Mouse (Mus musculus) myocyte (in vitro differentiated cells): ENCODE data around the gene Kdm1b.

Source experiments
- CEBPB ChIP-seq: IDR thresholded peaks from 2 replicates; pipeline ENCODE4 v1.6.1; 2011; ENCODE audit warnings: mild to moderate bottlenecking, moderate library complexity; ENCODE audit not compliant: poor library complexity, insufficient read depth, severe bottlenecking
- E2F4 ChIP-seq: IDR thresholded peaks from one replicate; pipeline ENCODE4 v1.6.1; 2011; ENCODE audit warnings: mild to moderate bottlenecking, control low read depth, moderate library complexity; ENCODE audit not compliant: insufficient read depth
- MAX ChIP-seq: IDR thresholded peaks from one replicate; pipeline ENCODE4 v1.6.1; 2011; ENCODE audit warnings: low read depth, mild to moderate bottlenecking, control low read depth
- MYOD1 ChIP-seq, 3 experiments: IDR thresholded peaks; one replicate each; pipeline ENCODE4 v1.6.1; 2011; ENCODE audit warnings: control low read depth in 2 of 3, low read depth in 2 of 3, mild to moderate bottlenecking in 2 of 3, moderate library complexity in 1 of 3; ENCODE audit not compliant: insufficient read length in 2 of 3, control insufficient read depth in 1 of 3
- MYOG ChIP-seq, 3 experiments: IDR thresholded peaks; one replicate each; pipeline ENCODE4 v1.6.1; 2011; ENCODE audit warnings: control low read depth in 2 of 3, low read depth in 2 of 3, mild to moderate bottlenecking in 2 of 3; ENCODE audit not compliant: insufficient read length in 2 of 3, control insufficient read depth in 1 of 3, insufficient read depth in 1 of 3
- POLR2A ChIP-seq: IDR thresholded peaks from one replicate; pipeline ENCODE4 v1.6.1; 2011; ENCODE audit warnings: low read depth, mild to moderate bottlenecking, control low read depth, moderate library complexity; ENCODE audit not compliant: insufficient read length
- POLR2AphosphoS2 ChIP-seq: IDR thresholded peaks from one replicate; pipeline ENCODE4 v1.6.1; 2011; ENCODE audit warnings: low read depth, control low read depth; ENCODE audit not compliant: insufficient read length
- REST ChIP-seq: IDR thresholded peaks from one replicate; pipeline ENCODE4 v1.6.1; 2011; ENCODE audit warnings: mild to moderate bottlenecking, control low read depth, moderate library complexity; ENCODE audit not compliant: insufficient read depth, insufficient read length
- SRF ChIP-seq: IDR thresholded peaks from one replicate; pipeline ENCODE4 v1.6.1; 2011; ENCODE audit warnings: low read depth; ENCODE audit not compliant: control insufficient read depth, insufficient read length
- TCF12 ChIP-seq: IDR thresholded peaks from one replicate; pipeline ENCODE4 v1.6.1; 2011; ENCODE audit warnings: mild to moderate bottlenecking, control low read depth; ENCODE audit not compliant: poor library complexity, insufficient read depth, severe bottlenecking
- TCF3 ChIP-seq: IDR thresholded peaks from one replicate; pipeline ENCODE4 v1.6.1; 2011; ENCODE audit warnings: low read depth, control low read depth; ENCODE audit not compliant: insufficient read length
- USF1 ChIP-seq: IDR thresholded peaks from one replicate; pipeline ENCODE4 v1.6.1; 2011; ENCODE audit warnings: low read depth, mild to moderate bottlenecking, control low read depth, moderate library complexity

DNA sequence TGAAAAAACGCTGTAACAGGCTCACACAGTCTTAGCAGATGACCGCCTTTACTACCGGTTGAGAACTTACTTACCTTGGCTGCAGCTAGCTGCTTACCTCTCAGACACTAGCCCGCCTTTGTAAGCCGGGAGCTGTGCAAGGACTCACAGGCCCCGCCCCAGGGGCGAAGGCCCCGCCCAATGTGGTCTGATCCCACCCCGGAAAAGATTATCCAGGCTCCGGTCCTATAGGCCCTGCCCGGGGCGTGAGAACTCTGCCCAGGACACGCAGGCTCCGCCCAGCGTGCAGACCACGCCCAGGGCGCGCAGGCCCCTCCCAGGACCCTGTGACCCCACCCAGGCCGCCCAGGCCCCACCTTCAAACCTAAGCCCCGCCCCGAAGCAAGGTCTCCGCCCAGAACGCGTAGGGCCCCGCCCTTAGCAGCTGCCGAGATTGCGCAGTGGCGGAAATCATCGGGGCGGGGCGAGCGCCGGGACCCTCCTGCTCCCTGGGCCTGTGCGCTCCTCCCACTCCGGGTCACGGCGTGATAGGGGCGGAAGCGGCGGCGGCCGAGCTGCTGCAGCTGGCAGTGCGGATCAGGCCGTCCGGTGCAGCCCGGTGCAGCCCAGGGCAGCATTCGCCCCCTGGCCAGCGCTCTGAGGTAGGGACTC is at the start of gene Kdm1b:
- TF ChIP-seq POLR2A (peak; percentile 98), TCF12 (no peak), USF1 (no peak), POLR2AphosphoS2 (peak; percentile 93), MAX (no peak), CEBPB (no peak), MYOG (IDR thresholded peaks at IDR 0.05; ENCODE audit: control insufficient read depth in 1 of 3, insufficient read depth in 1 of 3, insufficient read length in 2 of 3, low read depth in 2 of 3) (peak in 2 of 3 experiments; percentile 40 to 70), MYOD1 (IDR thresholded peaks at IDR 0.05; ENCODE audit: control insufficient read depth in 1 of 3, insufficient read length in 2 of 3, low read depth in 2 of 3) (peak in 2 of 3 experiments; percentile 68 to 85), SRF (no peak), TCF3 (peak; percentile 54), E2F4 (no peak), REST (no peak)
